Mouse (Mus musculus) brain, embryonic 14.5 days (tissue): Measurements from ENCODE around the gene Degs2.

Experiments
- CTCF ChIP-seq: fragments of 200-500 bp; IDR thresholded peaks from 2 replicates; pipeline ENCODE4 v1.5.1; 2012; ENCODE audit warnings: inconsistent platforms, mild to moderate bottlenecking, moderate library complexity, borderline replicate concordance; ENCODE audit not compliant: insufficient read depth, insufficient read length; ENCODE audit errors: extremely low read depth
- POLR2A ChIP-seq: fragments of 200-500 bp; IDR thresholded peaks from 2 replicates; pipeline ENCODE4 v1.6.1; 2012; ENCODE audit warnings: mild to moderate bottlenecking, inconsistent platforms, borderline replicate concordance; ENCODE audit not compliant: poor library complexity, insufficient read depth, insufficient read length, severe bottlenecking; ENCODE audit errors: extremely low read depth

DNA sequence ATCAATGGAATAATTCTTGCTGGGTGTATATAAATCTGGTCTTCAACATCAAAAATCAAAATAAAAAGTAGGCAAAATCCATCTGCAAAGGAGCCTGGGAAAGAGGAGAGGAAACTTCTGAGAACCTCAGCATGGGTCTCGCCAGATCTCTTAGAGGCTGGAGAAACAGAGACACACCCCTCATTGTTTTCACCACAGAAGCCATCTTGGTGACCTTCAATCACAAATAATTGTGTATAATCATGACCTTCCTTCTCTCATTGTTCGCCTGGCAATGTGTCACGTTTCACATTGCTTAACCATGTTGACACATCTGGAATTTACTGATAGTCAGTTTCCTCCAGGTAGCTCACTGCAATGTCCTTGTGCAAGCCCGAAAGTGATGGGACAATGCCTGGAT lies 10.4 kb upstream of the Degs2 start:
- no peak for TF ChIP-seq CTCF
- TF ChIP-seq POLR2A: no peak
